Mouse (Mus musculus): ENCODE data around the gene Olfr957.

Gene Olfr957

DNA sequence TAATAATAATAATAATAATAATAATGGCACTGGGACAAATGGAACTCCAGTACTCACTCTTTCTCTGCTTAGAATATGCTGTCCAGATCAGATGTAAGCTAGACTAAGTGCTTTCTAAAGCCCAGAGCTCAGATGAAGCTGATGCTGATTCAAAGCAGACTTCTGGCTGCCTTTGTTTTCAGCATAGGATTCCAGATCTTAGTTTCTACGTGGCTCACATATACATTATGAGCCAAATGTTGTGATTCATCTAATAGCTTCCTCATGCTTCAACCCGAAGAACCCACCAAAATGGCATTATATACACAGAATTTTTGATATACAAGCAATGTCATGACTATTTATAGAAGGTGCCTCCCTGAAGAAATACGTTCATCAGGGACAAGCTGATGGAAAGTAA is at the start of gene Olfr957:
Gene Olfr957, minus strand, starts transcription at position 279 of the 400 bp plus-strand sequence.
- DNase-seq, result no peak

DNA sequence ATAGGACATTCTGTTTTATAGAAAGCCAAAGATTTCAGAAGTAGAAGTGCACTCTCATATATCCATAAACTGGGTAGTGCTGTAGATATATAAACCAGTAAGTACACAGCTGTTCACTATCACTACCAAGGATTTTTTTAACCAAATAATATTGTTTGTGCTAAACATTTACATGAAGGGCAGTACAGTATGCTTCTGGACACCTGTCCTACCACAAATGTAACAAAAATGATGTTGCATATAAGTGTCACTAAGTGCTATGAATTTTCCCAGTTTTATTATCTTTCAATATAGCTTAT is 42.7 kb upstream of the Olfr957 start:
- DNase-seq, result no peak

DNA sequence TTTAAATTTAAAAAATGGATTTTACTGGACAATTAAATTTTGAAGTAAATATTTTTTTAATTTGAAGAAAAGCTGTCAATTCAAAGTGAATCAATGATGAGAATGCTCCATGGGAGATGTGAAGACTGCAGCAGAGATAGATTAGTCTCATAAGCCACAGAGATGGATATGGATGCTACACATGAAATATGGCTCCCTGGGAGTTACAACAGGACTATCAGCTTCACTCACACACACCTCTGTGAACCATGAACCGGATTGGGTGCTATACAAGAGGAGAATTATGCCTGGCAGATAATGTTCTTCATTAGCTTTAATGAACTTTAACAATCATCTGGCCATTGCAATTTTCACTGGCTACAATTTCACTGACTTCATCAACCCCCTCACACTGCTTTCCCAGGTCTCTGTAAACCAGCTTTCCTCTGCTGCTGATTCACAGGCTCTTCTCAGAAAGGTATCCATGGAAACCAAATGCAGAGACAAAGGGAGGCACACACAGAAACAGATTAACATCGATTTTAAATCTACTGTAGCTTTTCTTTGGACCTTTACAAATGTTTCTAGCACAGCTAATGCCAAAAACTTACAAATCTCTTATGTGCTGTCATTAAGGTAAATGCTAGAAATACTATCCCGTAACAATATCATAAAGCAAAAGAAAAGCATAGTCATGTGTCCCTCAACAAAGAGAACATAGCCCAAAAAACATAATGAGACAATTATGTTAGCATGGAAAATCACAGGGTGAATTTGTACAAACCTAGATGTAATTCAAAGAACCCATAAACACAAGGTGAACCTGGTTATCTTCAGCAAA is 42.1 kb upstream of the Olfr957 start:
- DNase-seq, result no peak

DNA sequence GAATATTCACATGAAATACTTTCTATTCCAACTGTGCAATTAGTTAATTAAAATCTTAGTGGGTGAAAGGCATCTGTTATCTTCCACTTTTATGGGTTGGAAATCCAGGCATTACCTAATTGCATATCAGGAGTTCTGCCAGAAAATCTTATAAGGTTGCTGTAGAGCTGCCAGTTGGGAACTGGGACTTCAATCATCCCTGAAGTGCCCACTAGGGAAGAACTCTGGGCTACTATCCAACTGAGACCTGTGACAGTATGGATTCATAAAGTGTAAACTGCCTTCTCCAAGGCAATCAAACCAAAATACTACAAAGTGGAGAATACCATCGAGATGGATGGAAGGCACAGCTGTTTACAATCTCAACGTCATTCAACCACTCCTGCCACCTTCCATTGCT is 38.3 kb upstream of the Olfr957 start, which contains the start of gene Olfr958:
Gene Olfr958, minus strand, starts transcription at position 109 of the 400 bp plus-strand sequence.
- no peak for DNase-seq

DNA sequence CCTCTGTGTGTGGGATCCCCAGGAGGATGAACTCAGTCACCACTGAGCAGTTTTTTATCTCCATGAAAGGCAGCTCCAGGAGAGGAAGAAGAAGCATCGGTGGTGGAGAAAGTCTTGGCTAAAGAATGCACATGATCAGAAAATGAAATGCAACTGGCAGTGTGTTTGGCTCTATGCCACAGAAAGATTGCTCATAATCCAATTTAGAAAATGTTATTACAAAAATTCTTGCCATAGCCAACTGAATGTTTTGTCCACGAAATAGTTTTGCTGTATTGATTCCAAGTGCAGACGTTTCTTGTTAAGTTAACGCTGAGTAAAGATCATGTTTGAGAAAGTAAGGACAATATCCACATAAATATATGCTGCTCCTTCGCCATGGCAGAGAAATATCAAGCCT is 35.2 kb upstream of the Olfr957 start:
- no peak for DNase-seq

DNA sequence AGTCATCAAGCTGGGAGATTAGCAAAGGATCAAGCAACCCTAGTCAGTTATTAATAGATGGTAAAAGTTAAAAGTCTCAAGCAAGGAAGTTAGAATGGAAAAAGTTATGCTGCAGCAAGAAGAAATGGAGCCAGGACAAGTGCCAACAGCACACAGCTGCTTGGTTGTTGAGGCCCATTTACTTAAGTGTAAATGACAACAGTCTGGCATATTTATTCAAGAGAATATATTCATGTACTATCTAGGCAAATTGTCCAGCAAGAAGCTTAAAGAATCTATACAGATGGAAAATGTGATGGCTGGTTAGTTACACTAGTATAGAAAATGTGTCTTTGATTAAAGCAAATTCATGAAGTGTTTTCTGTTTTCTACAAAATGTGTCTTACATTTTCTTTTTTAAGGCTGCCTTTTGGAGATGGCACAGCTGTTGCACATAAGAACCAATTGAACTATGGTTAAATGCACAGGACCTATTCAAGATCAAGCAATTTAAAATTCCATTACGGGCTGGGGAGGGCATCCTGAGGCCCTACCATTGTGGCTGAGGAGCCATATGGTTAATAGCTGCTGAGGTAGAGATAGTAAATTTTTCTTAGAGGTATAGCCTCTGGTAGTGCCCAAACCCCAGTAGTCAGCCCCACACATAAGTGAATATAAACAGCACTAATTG is 8.1 kb upstream of the Olfr957 start:
- DNase-seq, result no peak

DNA sequence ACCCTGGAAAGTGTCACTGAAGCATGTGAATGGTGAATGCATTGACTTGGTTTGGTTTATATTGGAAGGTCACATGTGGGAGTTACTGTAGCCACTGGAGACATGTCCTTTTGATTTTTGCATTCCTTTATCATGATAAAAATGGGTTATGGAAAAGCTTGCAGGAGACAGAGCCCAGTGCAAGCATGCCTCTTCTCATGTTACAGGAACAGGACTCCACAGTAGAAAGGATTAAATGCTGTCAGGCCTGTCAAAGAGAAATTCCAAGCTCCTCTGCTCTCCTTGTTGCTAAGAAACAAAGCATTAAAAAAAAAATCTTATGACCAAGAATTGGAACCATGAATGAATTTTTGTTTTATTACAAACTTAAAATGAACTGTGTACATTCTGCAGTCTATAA is 3.0 kb upstream of the Olfr957 start:
- no peak for DNase-seq

DNA sequence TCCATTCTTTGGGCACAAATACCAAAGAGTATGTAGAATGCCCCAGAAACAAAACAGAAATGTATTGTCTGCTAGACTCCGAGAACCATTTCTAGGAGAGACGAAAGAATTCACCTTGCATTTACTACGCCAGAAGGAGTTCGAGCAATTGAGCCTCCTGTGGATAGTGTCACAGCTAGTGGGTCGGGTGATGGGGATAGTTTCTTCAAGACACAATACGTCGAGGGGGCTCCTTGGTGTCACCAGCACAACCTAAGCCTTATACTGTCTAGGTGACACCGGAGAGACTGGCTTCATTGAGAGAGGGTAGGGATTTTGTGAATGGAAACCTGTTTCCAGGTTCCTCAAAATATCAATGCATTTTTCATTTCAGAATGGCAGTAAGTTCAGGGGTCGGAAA is 6.2 kb downstream of the Olfr957 start:
- DNase-seq, result no peak

DNA sequence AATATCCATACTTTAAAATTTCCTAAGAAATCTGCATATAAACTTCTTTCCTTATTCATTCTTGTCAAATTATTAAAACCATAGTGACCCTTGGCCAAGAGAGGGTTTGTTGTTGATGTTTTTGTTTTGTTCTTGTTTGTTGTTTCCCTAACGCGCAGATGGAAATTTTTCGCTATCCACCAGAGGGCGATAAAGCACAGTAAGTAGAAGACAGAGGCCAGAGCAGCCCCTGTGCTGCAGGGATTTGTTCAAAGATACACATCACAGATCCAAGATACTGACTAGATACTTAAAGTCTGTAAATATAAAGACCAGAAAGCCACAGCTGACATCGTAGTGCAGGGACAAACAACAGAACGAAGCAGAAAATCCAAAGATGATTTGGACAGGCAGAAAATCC is 6.6 kb downstream of the Olfr957 start:
- DNase-seq, result peak; percentile 0 to 43

DNA sequence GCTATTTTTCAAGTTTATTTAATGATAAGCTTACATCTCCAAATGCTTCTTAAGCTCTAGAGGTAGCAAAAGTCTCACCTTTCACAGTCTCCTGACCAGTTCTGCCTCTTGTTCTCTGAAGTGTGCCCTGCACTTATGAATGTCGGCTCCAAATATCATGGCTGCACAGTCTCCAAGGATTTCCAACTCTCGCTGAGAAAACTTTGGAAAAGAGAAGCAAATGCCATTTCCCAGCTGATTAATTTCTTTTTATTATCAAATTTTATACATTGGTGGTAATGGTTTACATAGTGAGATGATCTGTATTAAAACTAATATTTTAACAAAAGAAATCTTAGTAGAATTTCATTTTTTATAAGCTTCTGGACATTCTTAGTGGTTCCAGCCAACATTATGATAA is 21.7 kb downstream of the Olfr957 start, which contains the start of gene Olfr44:
Gene Olfr44, minus strand, starts transcription at position 101 of the 400 bp plus-strand sequence.
- no peak for DNase-seq

DNA sequence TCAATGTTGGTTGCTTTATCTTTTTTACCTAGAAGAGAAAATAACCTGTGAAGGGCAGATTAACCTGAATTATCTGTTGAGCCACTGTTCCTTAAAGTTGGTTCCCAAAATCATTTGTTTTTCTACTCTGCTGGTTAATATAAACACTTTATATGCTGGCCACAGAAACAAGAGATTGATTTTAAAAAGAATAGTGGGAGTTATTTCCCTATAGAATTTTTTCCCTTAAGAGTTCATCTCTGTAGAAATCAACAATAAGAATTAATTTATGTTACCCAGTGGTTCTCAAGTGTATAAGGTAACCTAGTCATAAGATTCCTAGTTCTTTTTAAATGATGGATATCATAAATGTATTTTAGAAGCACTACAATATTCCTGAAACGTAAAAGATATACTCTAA is 43.8 kb downstream of the Olfr957 start, which contains the start of gene Olfr955:
Gene Olfr955, minus strand, starts transcription at position 101 of the 400 bp plus-strand sequence.
- DNase-seq, result no peak
